Mouse (Mus musculus) retina, postnatal 7 days (tissue): ENCODE data around the gene Nkx6-2.

ENCODE experiments used
- DNase-seq: peaks from one replicate; pipeline ENCODE4 v3.0.0-alpha.2; 2012; ENCODE audit warnings: low read depth, low spot score

The Nkx6-2 gene

DNA sequence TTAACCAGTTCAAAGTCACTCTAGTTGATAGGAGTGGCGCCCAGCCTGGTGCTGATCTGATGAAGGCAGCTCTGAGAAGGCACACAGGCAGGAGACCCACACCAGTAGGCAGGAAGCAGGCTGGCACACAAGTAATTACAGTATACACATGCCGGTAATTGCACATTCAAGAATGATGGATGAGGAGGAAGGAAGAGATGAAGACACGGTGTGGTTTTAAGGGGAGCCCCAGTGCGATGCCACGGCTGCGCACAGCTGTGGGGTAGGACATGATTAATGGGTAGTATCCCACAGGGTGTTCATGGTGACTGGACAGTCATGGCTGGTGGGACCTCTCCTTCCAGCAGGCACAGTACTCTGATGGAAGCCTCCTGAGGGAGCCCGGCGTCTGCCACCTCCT, 16.1 kb downstream of the Nkx6-2 start:
- no peak for DNase-seq

DNA sequence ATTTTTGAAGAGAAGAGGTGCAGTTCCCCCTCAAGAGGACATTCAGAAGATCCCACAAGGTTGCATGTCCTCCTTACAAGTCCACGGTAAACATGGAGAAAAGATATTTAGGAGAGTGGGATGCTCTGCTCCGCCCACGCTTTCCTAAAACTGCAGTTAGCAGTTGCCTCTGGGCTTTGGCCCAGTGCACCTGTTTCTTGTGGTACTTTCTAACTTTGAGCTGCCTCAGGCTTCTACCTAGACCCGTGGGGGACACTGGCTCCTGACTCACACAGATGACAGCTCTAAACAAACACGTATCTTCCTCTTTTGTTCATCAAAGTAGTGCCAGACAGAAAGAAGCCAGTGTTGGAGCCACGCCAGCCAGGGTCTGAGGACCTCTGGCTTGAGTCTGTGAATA, 16.6 kb downstream of the Nkx6-2 start:
- DNase-seq: no peak

GRCm38 (mm10) chr7:139564161-139564560, 18.4 kb downstream of the Nkx6-2 start:
- no peak for DNase-seq

- no peak for DNase-seq
Observed at GRCm38 (mm10) chr7:139563425-139563824, 19.2 kb downstream of the Nkx6-2 start.

- DNase-seq: no peak
Observed at GRCm38 (mm10) chr7:139559659-139560058, 22.9 kb downstream of the Nkx6-2 start.

GRCm38 (mm10) chr7:139556746-139557526, 25.7 kb downstream of the Nkx6-2 start:
- DNase-seq: peak; percentile 48

DNA sequence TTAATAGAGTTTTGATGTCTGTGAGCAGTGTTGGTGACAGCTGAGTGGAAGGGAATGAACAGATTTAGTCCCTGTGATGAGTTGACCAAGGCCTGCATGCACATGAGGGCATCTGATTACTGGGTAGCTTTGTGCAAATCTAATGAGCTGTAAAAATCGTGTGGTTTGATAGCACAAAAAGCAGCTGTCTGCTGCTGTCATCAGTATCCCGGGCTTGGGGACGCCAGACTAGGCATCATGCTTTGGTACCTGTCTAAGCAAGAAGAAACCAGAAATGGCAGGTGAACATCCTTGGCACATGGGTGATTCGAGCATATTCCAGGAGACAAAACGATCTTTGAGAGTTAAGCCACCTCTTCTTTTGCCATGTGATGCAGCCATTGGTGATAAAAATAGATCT, 26.3 kb downstream of the Nkx6-2 start:
- DNase-seq: no peak

GRCm38 (mm10) chr7:139551519-139551918, 31.1 kb downstream of the Nkx6-2 start:
- no peak for DNase-seq

DNA sequence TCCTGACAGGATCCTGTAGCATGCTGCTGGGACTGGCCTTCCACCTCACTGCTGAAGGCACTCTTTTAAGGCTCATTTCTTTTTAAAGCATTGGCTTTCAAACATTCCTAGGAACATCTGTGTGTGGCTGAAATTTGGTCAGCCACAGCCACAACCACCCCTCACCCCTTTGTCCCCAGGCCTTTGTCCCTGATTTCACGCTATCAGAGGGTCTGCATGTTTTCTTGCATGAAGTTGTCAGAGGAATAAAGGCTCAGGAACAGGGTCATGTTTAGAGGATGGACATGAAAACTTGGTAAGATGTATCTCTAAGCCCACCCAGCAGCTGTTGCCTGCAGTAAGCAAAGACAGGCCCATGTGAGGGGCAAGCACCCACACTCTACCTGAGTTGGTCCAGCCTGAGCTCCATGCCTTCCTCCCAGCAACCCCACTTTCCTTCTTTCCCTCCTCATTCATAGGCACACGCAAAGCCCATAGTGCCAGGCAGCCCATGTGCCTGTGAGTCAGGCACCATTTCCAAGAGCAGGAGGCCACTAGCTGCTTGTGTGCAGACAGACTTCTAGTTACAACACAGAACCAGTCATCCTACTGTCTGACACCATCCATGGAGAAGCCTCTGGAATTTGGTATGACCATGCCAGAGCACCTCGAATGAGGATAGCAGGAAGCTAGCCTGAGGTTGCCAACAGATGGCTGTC, 32.4 kb downstream of the Nkx6-2 start:
- DNase-seq: no peak

- no peak for DNase-seq
Observed at GRCm38 (mm10) chr7:139547325-139547724, 35.3 kb downstream of the Nkx6-2 start.

- DNase-seq: no peak
Observed at GRCm38 (mm10) chr7:139544706-139545625, 37.6 kb downstream of the Nkx6-2 start.

- DNase-seq: no peak
Observed at GRCm38 (mm10) chr7:139541422-139541821, 41.2 kb downstream of the Nkx6-2 start.

DNA sequence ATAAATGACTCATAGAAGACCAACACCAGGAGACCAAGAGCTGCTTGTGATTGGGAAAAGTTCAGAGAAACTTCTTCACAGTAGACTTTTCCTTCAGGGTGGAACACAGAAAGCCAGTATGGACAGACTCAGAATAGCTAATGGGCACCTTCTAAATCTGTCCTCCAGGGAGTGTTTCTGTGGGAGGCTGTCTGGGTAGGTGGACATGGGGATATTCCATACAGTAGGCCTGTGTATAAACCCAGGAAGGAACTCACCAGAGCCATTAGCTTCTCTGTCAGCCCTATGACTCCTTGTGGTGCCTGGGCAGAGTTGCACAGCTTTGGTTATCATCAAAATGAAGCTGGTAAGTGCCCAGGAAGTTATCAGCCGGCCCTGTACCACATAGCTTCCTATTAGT, 42.0 kb downstream of the Nkx6-2 start:
- DNase-seq: no peak

- DNase-seq: no peak
Observed at GRCm38 (mm10) chr7:139538541-139538940, 44.1 kb downstream of the Nkx6-2 start.

- no peak for DNase-seq
Observed at GRCm38 (mm10) chr7:139537831-139538230, 44.8 kb downstream of the Nkx6-2 start.

GRCm38 (mm10) chr7:139536831-139537230, 45.8 kb downstream of the Nkx6-2 start:
- no peak for DNase-seq

DNA sequence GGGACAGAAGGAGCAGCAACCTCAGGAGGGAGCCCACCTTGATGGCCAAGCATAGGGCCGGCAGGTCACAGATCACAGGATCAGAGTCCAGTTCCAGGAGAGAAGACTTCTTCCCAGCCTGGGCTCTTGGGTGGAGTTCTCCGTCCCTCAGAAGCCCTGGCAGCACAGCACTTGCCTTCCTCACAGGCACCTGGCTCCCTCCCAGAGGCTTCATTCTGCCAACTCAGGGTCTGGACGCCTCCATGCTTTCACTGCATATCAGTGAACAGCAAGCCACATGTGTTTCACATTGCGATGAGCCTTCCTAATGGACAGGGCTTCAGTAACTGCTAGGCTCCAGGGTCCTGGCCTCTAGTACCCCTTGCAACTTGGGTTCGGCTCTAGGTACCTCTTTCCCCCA, 46.3 kb downstream of the Nkx6-2 start:
- DNase-seq: no peak

- DNase-seq: no peak
Observed at GRCm38 (mm10) chr7:139531428-139531801, 51.2 kb downstream of the Nkx6-2 start.

DNA sequence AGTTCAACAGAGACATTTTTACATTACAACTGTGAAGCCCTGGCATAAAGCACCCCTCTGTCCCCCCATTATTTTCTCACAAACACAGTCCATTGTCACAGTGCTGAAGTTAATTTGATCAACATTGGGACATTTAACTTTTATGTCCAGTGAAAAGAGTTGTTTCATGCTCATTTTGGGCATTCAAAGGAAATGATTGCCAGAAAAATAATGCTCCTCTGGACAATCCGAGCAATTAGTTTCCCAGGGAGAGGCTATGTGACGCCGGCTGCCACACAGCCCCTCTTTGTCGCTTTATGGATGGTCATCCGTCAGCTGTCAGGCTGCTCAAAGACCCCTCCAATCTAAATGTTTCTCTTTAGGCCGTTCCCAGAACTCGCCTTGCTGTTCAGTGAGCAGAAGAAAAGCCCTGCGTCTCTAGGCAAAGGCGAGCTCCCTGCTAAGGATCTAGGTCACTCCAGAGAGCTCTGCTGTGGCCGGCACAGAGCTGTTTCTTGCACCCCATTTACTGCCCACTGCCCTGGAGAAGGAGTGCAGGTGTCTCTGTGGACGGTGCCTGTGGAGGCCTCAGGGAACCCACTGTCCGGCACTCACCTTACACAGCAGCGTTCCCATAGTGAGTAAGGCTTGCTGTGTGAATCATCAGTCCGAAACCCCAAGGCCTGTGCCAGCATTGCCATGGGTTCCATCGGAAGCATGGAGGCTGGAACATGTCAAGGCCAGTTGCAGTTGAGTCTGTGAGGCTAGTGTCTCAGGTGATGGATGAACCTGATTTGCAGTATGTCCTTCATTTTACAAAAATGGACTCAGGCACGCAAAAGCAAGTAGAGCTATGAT, 51.8 kb downstream of the Nkx6-2 start:
- no peak for DNase-seq
